Mouse (Mus musculus): ENCODE results near the gene Gm17324. TPM values are rescaled to one million over a fixed set of nuclear protein-coding genes. Genes with fewer than 3 reads are reported as not detected.
A peak's percentile ranks its signal among the peaks of the same experiment; 100 is the strongest.

Gene Gm17324
- polyA plus RNA-seq, 1 experiment, result not detected

DNA sequence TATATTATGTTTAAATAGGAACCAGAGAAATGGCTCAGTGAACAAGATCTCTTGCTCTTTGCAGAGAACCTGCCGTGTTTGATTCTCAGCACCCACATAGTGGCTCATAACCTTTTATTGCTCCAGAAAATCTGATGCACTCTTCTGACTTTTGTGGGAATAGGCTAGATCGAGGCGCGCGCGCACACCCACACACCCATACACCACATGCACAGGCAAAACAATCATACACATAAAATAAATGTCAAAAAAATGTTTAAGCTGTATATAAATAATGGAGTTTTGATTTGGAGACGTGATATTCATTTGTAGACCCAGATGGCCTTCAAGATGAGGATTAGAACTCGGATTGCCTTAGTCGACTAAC, 997 bp downstream of the Gm17324 start:
- peaks cover 12% of the 10 kb centered on the region for H3K36me3 ChIP-seq (ENCODE audit: control insufficient read depth, insufficient read depth)
- peak overlapping the region; percentile 79 for H3K4me3 ChIP-seq (ENCODE audit: insufficient read depth, poor library complexity, severe bottlenecking)
- H3K79me2 ChIP-seq (ENCODE audit: control insufficient read depth, insufficient read depth), result peaks cover 18% of the 10 kb centered on the region
- H3K79me3 ChIP-seq (ENCODE audit: low read depth), result peaks cover 8% of the 10 kb centered on the region
- no peaks in the 10 kb centered on the region for H3K27me3 ChIP-seq (ENCODE audit: control insufficient read depth, insufficient read depth, insufficient read length)
- TF ChIP-seq CEBPB (IDR thresholded peaks at IDR 0.05; ENCODE audit: low read depth), result no peak
- no peak for TF ChIP-seq FOSL1 (IDR thresholded peaks at IDR 0.05; ENCODE audit: insufficient read depth, low read length, poor library complexity, severe bottlenecking)
- no peak for TF ChIP-seq MYOG (IDR thresholded peaks at IDR 0.05; ENCODE audit: control insufficient read depth, extremely low read depth, insufficient read length)
- no peak for TF ChIP-seq MAX (IDR thresholded peaks at IDR 0.05)
- no peak for TF ChIP-seq CTCF (IDR thresholded peaks at IDR 0.05; ENCODE audit: control insufficient read depth, insufficient read depth, insufficient read length)
- TF ChIP-seq MYOD1 (IDR thresholded peaks at IDR 0.05; ENCODE audit: control insufficient read depth, insufficient read length, low read depth), result no peak
- TF ChIP-seq USF1 (IDR thresholded peaks at IDR 0.05; ENCODE audit: low read depth), result no peak
- no peak overlapping the region for H3ac ChIP-seq (ENCODE audit: control insufficient read depth, insufficient read length, low read depth)

DNA sequence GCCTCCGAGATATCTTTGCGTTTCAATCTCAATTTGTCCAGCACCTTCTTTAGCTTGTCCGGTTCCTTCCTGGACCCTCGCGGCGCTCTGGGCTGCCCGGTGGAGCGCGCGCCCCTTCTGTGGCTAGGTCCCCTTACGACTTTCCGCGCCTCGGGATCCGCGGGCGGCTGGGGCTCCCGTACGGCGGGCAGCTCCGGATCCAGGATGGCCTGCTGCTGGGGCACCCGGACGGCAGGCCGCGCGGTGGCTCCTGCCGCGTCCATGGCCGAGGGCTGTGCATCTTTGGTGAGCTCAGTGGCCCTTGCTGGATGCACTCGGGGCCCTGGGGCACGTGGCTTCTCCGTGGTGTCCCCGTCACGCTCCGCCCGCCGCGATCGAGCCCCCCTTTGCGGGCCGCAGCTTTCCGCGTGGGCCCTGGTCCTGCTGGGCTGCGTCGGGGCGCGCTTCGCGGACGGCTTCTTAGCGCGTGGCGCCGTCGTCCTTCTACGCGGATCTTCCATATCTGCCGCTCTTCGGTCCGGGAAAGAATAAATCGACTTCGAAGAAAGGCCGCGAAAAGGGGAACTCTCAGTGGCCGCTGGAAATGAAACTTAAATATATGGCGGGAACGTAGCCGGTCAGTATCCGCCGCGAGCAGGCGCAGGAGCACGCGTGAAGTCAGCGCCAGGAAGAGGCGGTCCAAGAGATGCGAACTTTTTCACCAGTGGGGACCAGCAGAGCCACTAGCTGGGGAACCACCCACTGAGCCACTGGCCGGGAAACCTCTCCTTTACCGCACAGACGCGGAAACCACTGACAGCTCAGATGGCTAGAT, 5.8 kb downstream of the Gm17324 start, which contains the start of gene Cgas:
Gene Cgas, minus strand, starts transcription at position 659 of the 814 bp plus-strand sequence.
- Histone ChIP-seq H3K27me3 (ENCODE audit: control insufficient read depth, insufficient read depth, insufficient read length) (peaks cover 5% of the 10 kb centered on the region), H3ac (ENCODE audit: control insufficient read depth, insufficient read length, low read depth) (peak within 1 kb of the TSS; percentile 48)
- TF ChIP-seq MAX (IDR thresholded peaks at IDR 0.05) (peak; percentile 10), MYOG (IDR thresholded peaks at IDR 0.05; ENCODE audit: control insufficient read depth, extremely low read depth, insufficient read length) (no peak), CEBPB (IDR thresholded peaks at IDR 0.05; ENCODE audit: low read depth) (no peak), USF1 (IDR thresholded peaks at IDR 0.05; ENCODE audit: low read depth) (no peak)

DNA sequence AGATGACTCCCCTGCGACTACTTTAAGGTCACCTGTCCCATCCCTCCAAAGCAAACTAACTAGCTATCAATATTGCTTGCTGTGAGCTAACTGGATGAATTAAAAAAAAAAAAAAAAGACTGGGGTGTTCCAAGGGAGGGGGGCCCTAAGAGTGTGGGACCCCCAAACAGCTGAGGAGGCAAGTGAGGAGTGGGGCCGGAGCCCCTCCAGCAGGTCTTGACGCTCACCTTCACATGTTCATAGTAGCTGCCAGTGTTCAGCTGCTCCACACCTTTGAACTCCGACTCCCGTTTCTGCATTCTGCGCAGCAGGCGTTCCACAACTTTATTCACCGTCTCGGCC, 6.4 kb downstream of the Gm17324 start:
- peak overlapping the region; percentile 43 for H3K4me3 ChIP-seq (ENCODE audit: insufficient read depth, poor library complexity, severe bottlenecking)
- H3K79me2 ChIP-seq (ENCODE audit: control insufficient read depth, insufficient read depth), result peaks cover 51% of the 10 kb centered on the region
- H3K36me3 ChIP-seq (ENCODE audit: control insufficient read depth, insufficient read depth), result no peaks in the 10 kb centered on the region
- TF ChIP-seq CEBPB (IDR thresholded peaks at IDR 0.05; ENCODE audit: low read depth) (no peak), USF1 (IDR thresholded peaks at IDR 0.05; ENCODE audit: low read depth) (no peak), MYOG (IDR thresholded peaks at IDR 0.05; ENCODE audit: control insufficient read depth, extremely low read depth, insufficient read length) (no peak), FOSL1 (IDR thresholded peaks at IDR 0.05; ENCODE audit: insufficient read depth, low read length, poor library complexity, severe bottlenecking) (no peak), MYOD1 (IDR thresholded peaks at IDR 0.05; ENCODE audit: control insufficient read depth, insufficient read length, low read depth) (no peak), CTCF (IDR thresholded peaks at IDR 0.05; ENCODE audit: control insufficient read depth, insufficient read depth, insufficient read length) (no peak), MAX (IDR thresholded peaks at IDR 0.05) (no peak)
- peaks cover 5% of the 10 kb centered on the region for H3K27me3 ChIP-seq (ENCODE audit: control insufficient read depth, insufficient read depth, insufficient read length)
- peaks cover 17% of the 10 kb centered on the region for H3K79me3 ChIP-seq (ENCODE audit: low read depth)
- H3ac ChIP-seq (ENCODE audit: control insufficient read depth, insufficient read length, low read depth), result peak overlapping the region; percentile 48

More for the DNA sequence above, 5.8 kb downstream of the Gm17324 start, which contains the start of gene Cgas:
- peaks cover 51% of the 10 kb centered on the region for H3K79me2 ChIP-seq (ENCODE audit: control insufficient read depth, insufficient read depth)
- peaks cover 17% of the 10 kb centered on the region for H3K79me3 ChIP-seq (ENCODE audit: low read depth)
- peak within 1 kb of the TSS; percentile 43 for H3K4me3 ChIP-seq (ENCODE audit: insufficient read depth, poor library complexity, severe bottlenecking)
- no peaks in the 10 kb centered on the region for H3K36me3 ChIP-seq (ENCODE audit: control insufficient read depth, insufficient read depth)

DNA sequence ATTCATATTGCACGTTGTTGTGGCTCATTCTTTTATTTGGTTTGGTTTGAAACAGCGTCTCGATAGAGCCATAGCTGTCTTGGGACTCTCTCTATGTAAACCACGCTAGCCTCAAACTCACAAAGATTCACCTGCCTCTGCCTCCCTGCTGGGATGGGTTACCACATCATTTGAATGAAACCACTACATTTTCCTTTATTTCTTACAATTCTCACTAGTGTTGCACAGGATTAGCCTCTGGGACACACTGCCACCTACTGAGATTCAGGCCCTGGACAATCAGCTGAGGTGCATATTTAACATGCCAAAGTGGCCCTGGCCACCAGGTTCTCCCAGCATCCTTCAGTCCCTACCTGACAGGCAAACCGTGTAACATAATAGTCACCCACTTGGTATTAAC, 9.2 kb downstream of the Gm17324 start:
- H3K36me3 ChIP-seq (ENCODE audit: control insufficient read depth, insufficient read depth), result peaks cover 5% of the 10 kb centered on the region
- no peak overlapping the region for H3K4me3 ChIP-seq (ENCODE audit: insufficient read depth, poor library complexity, severe bottlenecking)
- no peak for TF ChIP-seq USF1 (IDR thresholded peaks at IDR 0.05; ENCODE audit: low read depth)
- TF ChIP-seq FOSL1 (IDR thresholded peaks at IDR 0.05; ENCODE audit: insufficient read depth, low read length, poor library complexity, severe bottlenecking), result no peak
- TF ChIP-seq MYOD1 (IDR thresholded peaks at IDR 0.05; ENCODE audit: control insufficient read depth, insufficient read length, low read depth), result no peak
- no peak for TF ChIP-seq MYOG (IDR thresholded peaks at IDR 0.05; ENCODE audit: control insufficient read depth, extremely low read depth, insufficient read length)
- TF ChIP-seq CEBPB (IDR thresholded peaks at IDR 0.05; ENCODE audit: low read depth), result no peak
- no peak for TF ChIP-seq CTCF (IDR thresholded peaks at IDR 0.05; ENCODE audit: control insufficient read depth, insufficient read depth, insufficient read length)
- no peak for TF ChIP-seq MAX (IDR thresholded peaks at IDR 0.05)
- no peak overlapping the region for H3ac ChIP-seq (ENCODE audit: control insufficient read depth, insufficient read length, low read depth)
- H3K79me3 ChIP-seq (ENCODE audit: low read depth), result peaks cover 17% of the 10 kb centered on the region
- peaks cover 51% of the 10 kb centered on the region for H3K79me2 ChIP-seq (ENCODE audit: control insufficient read depth, insufficient read depth)
- peaks cover 5% of the 10 kb centered on the region for H3K27me3 ChIP-seq (ENCODE audit: control insufficient read depth, insufficient read depth, insufficient read length)

DNA sequence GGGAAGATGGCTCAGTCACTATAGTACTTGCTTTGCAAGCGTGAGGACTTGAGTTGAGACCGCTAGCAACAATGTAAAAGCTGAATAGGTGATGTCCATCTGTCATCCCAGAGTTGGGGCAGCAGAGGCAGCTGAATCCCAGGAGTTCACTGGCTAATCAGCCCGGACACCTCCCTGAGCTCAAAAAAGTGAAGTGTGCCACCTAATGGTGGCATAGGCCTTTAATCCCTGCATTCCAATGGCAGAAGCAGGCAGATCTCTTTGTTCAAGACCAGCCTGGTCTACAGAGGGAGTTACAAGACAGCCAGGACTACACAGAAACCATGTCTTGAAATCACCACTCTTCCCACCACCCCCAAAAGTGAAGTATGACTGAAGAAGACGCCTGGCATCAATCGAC, 16.1 kb downstream of the Gm17324 start:
- Histone ChIP-seq H3K27me3 (ENCODE audit: control insufficient read depth, insufficient read depth, insufficient read length) (no peaks in the 10 kb centered on the region), H3ac (ENCODE audit: control insufficient read depth, insufficient read length, low read depth) (no peak overlapping the region), H3K36me3 (ENCODE audit: control insufficient read depth, insufficient read depth) (peaks cover 5% of the 10 kb centered on the region), H3K79me2 (ENCODE audit: control insufficient read depth, insufficient read depth) (no peaks in the 10 kb centered on the region), H3K4me3 (ENCODE audit: insufficient read depth, poor library complexity, severe bottlenecking) (no peak overlapping the region), H3K79me3 (ENCODE audit: low read depth) (no peaks in the 10 kb centered on the region)
- TF ChIP-seq FOSL1 (IDR thresholded peaks at IDR 0.05; ENCODE audit: insufficient read depth, low read length, poor library complexity, severe bottlenecking) (no peak), CEBPB (IDR thresholded peaks at IDR 0.05; ENCODE audit: low read depth) (no peak), MYOG (IDR thresholded peaks at IDR 0.05; ENCODE audit: control insufficient read depth, extremely low read depth, insufficient read length) (no peak), MYOD1 (IDR thresholded peaks at IDR 0.05; ENCODE audit: control insufficient read depth, insufficient read length, low read depth) (no peak), USF1 (IDR thresholded peaks at IDR 0.05; ENCODE audit: low read depth) (no peak), CTCF (IDR thresholded peaks at IDR 0.05; ENCODE audit: control insufficient read depth, insufficient read depth, insufficient read length) (no peak), MAX (IDR thresholded peaks at IDR 0.05) (no peak)
